Mouse (Mus musculus) testis, adult 2 months (tissue): ENCODE measurements around the gene Enoph1.

Experiments used
- CTCF ChIP-seq: fragments of 200-500 bp; IDR thresholded peaks from 2 replicates; pipeline ENCODE4 v1.5.1; 2012; ENCODE audit warnings: low read depth, mild to moderate bottlenecking, inconsistent platforms, low read length, moderate library complexity; ENCODE audit not compliant: control insufficient read depth, insufficient read depth, insufficient replicate concordance
- POLR2A ChIP-seq: fragments of 200-500 bp; IDR thresholded peaks from 2 replicates; pipeline ENCODE4 v1.6.1; 2012; ENCODE audit warnings: low read depth, mild to moderate bottlenecking, inconsistent platforms, low read length, moderate library complexity; ENCODE audit not compliant: control insufficient read depth

DNA sequence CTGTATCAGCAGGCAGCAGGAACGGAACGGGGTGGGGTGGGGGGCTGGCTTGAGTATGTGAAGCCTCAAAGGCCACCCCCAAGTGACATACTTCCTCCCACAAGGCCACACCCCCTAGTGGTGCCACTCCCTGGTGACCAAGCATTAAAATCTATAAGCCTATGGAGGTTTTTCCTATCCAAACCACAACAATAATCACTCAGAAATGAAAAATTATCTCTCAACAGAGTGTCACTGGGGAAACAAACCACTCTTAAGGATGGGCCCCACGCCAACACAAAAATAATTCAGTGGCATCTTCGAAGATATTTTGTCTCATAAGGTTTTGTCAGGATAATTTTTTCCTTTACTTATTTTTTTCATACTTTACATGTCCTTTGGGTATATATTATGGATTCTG is 35.9 kb upstream of the Enoph1 start:
- TF ChIP-seq CTCF (no peak), POLR2A (no peak)
